Mouse (Mus musculus): ENCODE results near the gene Serpina9. TPM values are rescaled to one million over a fixed set of nuclear protein-coding genes. Genes with fewer than 3 reads are reported as not detected.

The Serpina9 gene
- polyA plus RNA-seq, 1 experiment from 2014 or later = 0.72 TPM

GRCm38 (mm10) chr12:103989857-103990256 lies 23.7 kb downstream of the Serpina9 start, which contains the start of gene Serpina11:
Gene Serpina11 (minus strand): TSS chr12:103989957.
- Histone ChIP-seq H3K4me2 (no peak within 1 kb of the TSS), H3K4me3 (no peak within 1 kb of the TSS), H3K9ac (no peak within 1 kb of the TSS), H3K9me3 (no peaks in the 10 kb centered on the region), H3K36me3 (no peaks in the 10 kb centered on the region), H3K4me1 (no peaks in the 10 kb centered on the region), H3K27ac (replicated peaks) (no peak within 1 kb of the TSS), H3K27me3 (replicated peaks) (peaks cover 63% of the 10 kb centered on the region)
- WGBS = 87% methylated on average over 6 of the region's 6 CpGs
- ATAC-seq (ENCODE audit: extremely low read depth, insufficient number of reproducible peaks, low FRiP score, low TSS enrichment) = no peak

GRCm38 (mm10) chr12:103989514-103989767 lies 24.1 kb downstream of the Serpina9 start:
- 73% methylated on average over 2 of the region's 2 CpGs for WGBS
- Histone ChIP-seq H3K9me3 (no peaks in the 10 kb centered on the region), H3K36me3 (no peaks in the 10 kb centered on the region), H3K27ac (replicated peaks) (no peak overlapping the region), H3K9ac (no peak overlapping the region), H3K4me2 (no peak overlapping the region), H3K4me1 (no peaks in the 10 kb centered on the region), H3K27me3 (replicated peaks) (peaks cover 59% of the 10 kb centered on the region), H3K4me3 (no peak overlapping the region)
- ATAC-seq (ENCODE audit: extremely low read depth, insufficient number of reproducible peaks, low FRiP score, low TSS enrichment) = no peak

DNA sequence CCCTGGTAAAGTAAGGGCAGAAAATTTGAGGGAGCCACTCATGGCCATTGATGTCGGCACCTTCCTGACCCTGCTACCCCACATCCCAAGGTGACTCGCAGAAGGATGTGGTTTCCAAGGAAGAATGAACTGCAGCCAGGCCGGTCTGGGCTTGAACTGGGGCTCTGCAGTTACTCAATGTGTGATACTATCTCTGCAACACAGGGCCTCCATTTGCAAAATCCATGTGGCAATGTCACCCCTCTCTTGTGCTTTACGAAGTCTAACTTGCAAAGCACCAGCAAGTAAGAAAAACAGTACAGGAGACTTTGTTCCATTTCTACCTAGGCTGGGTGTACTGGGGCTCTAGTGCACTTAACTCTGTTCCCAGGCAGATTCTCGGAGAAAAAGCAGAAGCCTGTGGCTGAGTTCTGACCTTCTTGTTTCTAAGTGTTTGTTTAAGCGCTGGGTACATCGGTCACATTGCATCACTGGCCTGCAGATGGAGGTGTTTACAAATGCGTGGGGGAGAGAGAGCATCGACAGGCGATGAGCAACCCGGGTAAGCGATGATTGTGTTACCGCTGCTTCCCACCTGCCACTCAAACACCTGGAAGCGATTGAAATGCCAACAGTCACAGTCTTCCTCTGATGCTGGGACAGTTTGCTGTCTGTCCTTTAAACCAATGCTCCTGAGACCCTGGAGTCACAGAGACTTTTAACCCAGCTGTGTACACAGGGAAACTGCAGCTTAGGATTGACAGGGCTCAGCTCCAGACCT lies 24.6 kb downstream of the Serpina9 start:
- Histone ChIP-seq H3K4me2 (no peak overlapping the region), H3K9ac (no peak overlapping the region), H3K9me3 (no peaks in the 10 kb centered on the region), H3K4me1 (no peaks in the 10 kb centered on the region), H3K27me3 (replicated peaks) (peaks cover 54% of the 10 kb centered on the region), H3K4me3 (no peak overlapping the region), H3K36me3 (no peaks in the 10 kb centered on the region), H3K27ac (replicated peaks) (no peak overlapping the region)
- no peak for ATAC-seq (ENCODE audit: extremely low read depth, insufficient number of reproducible peaks, low FRiP score, low TSS enrichment)
- WGBS = 44% methylated on average over 14 of the region's 14 CpGs

GRCm38 (mm10) chr12:103985868-103986267 lies 27.7 kb downstream of the Serpina9 start:
- ATAC-seq (ENCODE audit: extremely low read depth, insufficient number of reproducible peaks, low FRiP score, low TSS enrichment) = no peak
- WGBS = 57% methylated on average over 5 of the region's 5 CpGs

GRCm38 (mm10) chr12:103984935-103985334 lies 28.6 kb downstream of the Serpina9 start:
- H3K4me2 ChIP-seq = no peak overlapping the region
- no peak overlapping the region for H3K4me3 ChIP-seq
- 61% methylated on average over 4 of the region's 4 CpGs for WGBS
- H3K9ac ChIP-seq = no peak overlapping the region
- H3K36me3 ChIP-seq = no peaks in the 10 kb centered on the region
- H3K27ac ChIP-seq (replicated peaks) = no peak overlapping the region
- peaks cover 34% of the 10 kb centered on the region for H3K27me3 ChIP-seq (replicated peaks)
- ATAC-seq (ENCODE audit: extremely low read depth, insufficient number of reproducible peaks, low FRiP score, low TSS enrichment) = no peak
- no peaks in the 10 kb centered on the region for H3K9me3 ChIP-seq
- no peaks in the 10 kb centered on the region for H3K4me1 ChIP-seq

More at GRCm38 (mm10) chr12:103985868-103986267, 27.7 kb downstream of the Serpina9 start:
- peaks cover 38% of the 10 kb centered on the region for H3K27me3 ChIP-seq (replicated peaks)
- H3K4me1 ChIP-seq = no peaks in the 10 kb centered on the region
- H3K9me3 ChIP-seq = no peaks in the 10 kb centered on the region
- H3K27ac ChIP-seq (replicated peaks) = no peak overlapping the region
- no peak overlapping the region for H3K4me2 ChIP-seq
- no peak overlapping the region for H3K4me3 ChIP-seq
- no peaks in the 10 kb centered on the region for H3K36me3 ChIP-seq
- no peak overlapping the region for H3K9ac ChIP-seq

DNA sequence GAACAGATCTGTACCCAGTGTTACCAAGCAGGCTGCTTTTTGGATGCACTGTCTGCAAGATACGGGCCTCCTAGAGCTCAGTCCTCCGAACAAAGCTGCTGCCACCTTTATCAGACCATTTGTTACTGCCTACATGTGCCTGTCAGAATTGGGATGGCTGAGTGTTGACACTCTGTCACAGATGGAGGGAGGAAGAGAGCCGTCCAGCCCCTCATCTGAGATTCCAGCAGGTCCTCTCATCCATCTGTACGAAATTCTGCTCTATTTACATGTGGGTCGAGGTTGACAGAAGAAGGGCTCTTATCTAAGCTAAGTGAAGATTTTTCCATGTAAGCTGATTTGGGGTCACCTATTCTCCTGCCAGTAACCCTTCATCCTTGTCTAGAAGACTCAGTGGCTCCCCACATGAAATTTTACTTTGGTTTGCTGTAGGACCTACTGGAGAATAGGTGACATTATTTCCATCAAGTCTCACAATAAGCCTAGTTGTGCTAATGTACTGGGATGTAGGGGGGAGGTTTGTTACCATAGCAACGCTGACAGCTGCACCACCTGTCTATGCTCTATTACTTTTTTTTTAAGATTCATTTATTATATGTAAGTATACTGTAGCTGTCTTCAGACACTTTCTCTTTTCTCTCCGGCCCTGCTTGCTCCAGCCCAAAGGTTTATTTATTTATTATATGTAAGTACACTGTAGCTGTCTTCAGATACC lies 31.8 kb downstream of the Serpina9 start:
- 41% methylated on average over 7 of the region's 7 CpGs for whole genome bisulfite sequencing
- H3K4me1 ChIP-seq = no peaks in the 10 kb centered on the region
- ATAC-seq (ENCODE audit: extremely low read depth, insufficient number of reproducible peaks, low FRiP score, low TSS enrichment) = no peak

GRCm38 (mm10) chr12:103978294-103978693 lies 35.3 kb downstream of the Serpina9 start:
- no peak for ATAC-seq (ENCODE audit: extremely low read depth, insufficient number of reproducible peaks, low FRiP score, low TSS enrichment)
- 79% methylated on average over 10 of the region's 10 CpGs for WGBS
- no peaks in the 10 kb centered on the region for H3K9me3 ChIP-seq
- no peak overlapping the region for H3K4me2 ChIP-seq
- no peaks in the 10 kb centered on the region for H3K36me3 ChIP-seq
- no peak overlapping the region for H3K9ac ChIP-seq
- no peaks in the 10 kb centered on the region for H3K27me3 ChIP-seq (replicated peaks)
- no peak overlapping the region for H3K27ac ChIP-seq (replicated peaks)
- no peak overlapping the region for H3K4me3 ChIP-seq
- no peaks in the 10 kb centered on the region for H3K4me1 ChIP-seq

More for the DNA sequence above, 31.8 kb downstream of the Serpina9 start:
- no peak overlapping the region for H3K4me3 ChIP-seq
- no peak overlapping the region for H3K4me2 ChIP-seq
- H3K9me3 ChIP-seq = no peaks in the 10 kb centered on the region
- H3K27me3 ChIP-seq (replicated peaks) = peaks cover 10% of the 10 kb centered on the region; the same call in 1 of the 2 replicates
- H3K27ac ChIP-seq (replicated peaks) = no peak overlapping the region
- no peaks in the 10 kb centered on the region for H3K36me3 ChIP-seq
- no peak overlapping the region for H3K9ac ChIP-seq

DNA sequence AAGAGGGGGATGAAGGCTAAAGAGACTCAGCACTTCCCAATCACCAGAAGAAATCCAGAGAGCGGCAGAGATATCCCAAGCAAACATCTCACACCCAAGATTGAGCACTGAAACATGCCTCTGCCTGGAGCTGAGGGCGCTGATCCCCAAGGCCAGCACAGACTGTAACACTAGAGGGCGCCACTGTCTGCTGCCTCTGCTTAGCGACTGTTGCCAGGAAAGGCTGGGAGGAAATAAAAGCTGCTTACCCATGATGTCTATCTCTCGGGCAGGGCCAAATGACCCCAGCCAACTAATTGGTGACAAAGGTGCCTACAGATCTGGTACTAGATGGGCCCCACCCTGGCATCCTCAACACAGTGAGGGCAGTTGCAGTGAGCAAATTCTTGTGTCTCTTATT lies 35.7 kb downstream of the Serpina9 start:
- Histone ChIP-seq H3K36me3 (no peaks in the 10 kb centered on the region), H3K4me1 (no peaks in the 10 kb centered on the region), H3K4me3 (no peak overlapping the region), H3K9me3 (no peaks in the 10 kb centered on the region), H3K27me3 (replicated peaks) (no peaks in the 10 kb centered on the region), H3K9ac (no peak overlapping the region), H3K4me2 (no peak overlapping the region), H3K27ac (replicated peaks) (no peak overlapping the region)
- ATAC-seq (ENCODE audit: extremely low read depth, insufficient number of reproducible peaks, low FRiP score, low TSS enrichment) = no peak
- 33% methylated on average over 5 of the region's 5 CpGs for WGBS

DNA sequence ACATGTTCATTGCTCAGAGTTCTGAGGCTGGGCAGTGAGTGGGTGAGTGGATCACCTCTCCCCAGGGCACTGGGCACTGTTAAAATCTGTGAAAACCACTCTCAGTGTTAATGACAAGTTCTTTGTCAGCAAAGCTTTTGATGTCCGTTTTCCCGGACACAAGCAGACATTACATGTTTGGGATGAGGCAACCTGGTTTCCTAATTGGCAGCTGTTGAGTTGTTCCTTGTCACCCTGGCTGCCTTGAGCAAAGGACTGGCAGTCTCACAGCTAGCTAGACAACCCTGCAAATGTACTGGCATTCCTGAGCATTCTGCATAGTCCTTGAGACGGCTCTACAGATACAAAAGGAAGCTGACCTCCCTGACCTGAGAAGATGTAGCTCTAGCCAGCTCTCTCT lies 36.5 kb downstream of the Serpina9 start:
- Histone ChIP-seq H3K36me3 (no peaks in the 10 kb centered on the region), H3K9ac (no peak overlapping the region), H3K4me2 (no peak overlapping the region), H3K27me3 (replicated peaks) (no peaks in the 10 kb centered on the region), H3K9me3 (no peaks in the 10 kb centered on the region), H3K4me1 (no peaks in the 10 kb centered on the region), H3K27ac (replicated peaks) (no peak overlapping the region), H3K4me3 (no peak overlapping the region)
- ATAC-seq (ENCODE audit: extremely low read depth, insufficient number of reproducible peaks, low FRiP score, low TSS enrichment) = no peak
- WGBS = 52% methylated on average over 3 of the region's 3 CpGs

DNA sequence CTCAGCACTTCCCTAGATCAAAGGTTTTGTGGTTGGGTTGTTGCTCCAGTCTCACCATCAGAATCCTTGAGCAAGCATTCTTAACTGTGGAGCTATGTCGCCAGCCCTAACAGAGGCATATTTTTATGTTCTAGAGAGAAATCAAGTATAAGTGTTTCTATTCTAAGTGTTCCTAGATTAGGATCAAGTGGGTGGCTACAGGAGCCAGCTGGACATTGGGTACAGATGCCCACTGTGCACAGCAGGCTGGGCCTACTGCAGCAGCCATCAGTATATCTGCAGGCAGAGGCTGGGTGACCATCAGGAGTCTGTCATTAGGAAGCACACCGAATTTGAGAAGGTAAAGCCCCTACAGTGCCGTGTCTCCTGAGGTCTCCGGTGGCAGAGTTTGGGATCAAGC lies 42.5 kb downstream of the Serpina9 start:
- Histone ChIP-seq H3K4me1 (no peaks in the 10 kb centered on the region), H3K4me2 (no peak overlapping the region), H3K9me3 (no peaks in the 10 kb centered on the region), H3K36me3 (no peaks in the 10 kb centered on the region), H3K4me3 (no peak overlapping the region), H3K27ac (replicated peaks) (no peak overlapping the region), H3K9ac (no peak overlapping the region), H3K27me3 (replicated peaks) (no peaks in the 10 kb centered on the region)
- WGBS = 74% methylated on average over 4 of the region's 4 CpGs
- ATAC-seq (ENCODE audit: extremely low read depth, insufficient number of reproducible peaks, low FRiP score, low TSS enrichment) = no peak

DNA sequence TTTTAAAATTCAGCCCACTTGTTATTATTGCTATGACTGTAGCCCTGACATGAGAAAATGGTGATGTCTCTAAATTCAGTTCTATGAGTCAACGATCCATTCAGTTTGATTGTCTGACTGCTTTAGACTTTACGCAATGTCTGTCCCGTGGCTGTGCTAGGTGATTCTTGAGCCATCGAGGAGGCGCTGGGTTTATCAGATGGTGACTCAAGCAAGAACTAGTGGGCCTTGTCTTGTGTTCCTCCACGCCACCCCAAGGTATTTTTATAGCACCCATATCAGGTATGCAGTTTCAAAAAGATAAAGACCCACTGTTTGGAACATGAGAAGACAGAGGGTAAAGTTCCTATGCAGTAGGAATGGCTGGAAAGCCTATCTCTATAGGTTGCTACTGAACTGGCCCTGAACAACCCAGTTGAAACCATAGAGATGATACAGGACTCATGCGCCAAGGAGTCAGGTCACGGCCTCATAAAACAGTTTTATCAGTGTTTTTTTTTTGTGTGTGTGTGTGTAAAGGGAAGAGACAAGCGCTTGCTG lies 43.9 kb downstream of the Serpina9 start:
- no peak overlapping the region for H3K4me3 ChIP-seq
- no peaks in the 10 kb centered on the region for H3K9me3 ChIP-seq
- no peaks in the 10 kb centered on the region for H3K4me1 ChIP-seq
- WGBS = 77% methylated on average over 9 of the region's 9 CpGs
- no peak for ATAC-seq (ENCODE audit: extremely low read depth, insufficient number of reproducible peaks, low FRiP score, low TSS enrichment)
- H3K9ac ChIP-seq = no peak overlapping the region
- H3K4me2 ChIP-seq = no peak overlapping the region
- H3K27ac ChIP-seq (replicated peaks) = no peak overlapping the region
- no peaks in the 10 kb centered on the region for H3K27me3 ChIP-seq (replicated peaks)
- no peaks in the 10 kb centered on the region for H3K36me3 ChIP-seq

Measured in heart, embryonic 13.5 days (tissue).